7 mouse cellular contexts compared by ENCODE assay signal in genomic region chr3:53016436-53017340, GRCm38 (mm10). TPM values are rescaled to one million over a fixed set of nuclear protein-coding genes. Genes with fewer than 3 reads are reported as not detected.
A peak's percentile ranks its signal among the peaks of the same experiment; 100 is the strongest.
DNase-seq lines count a peak whose midpoint lies in the region; ATAC-seq lines count a peak whose summit lies in the region.

Gene Cog6, minus strand, starts transcription at chr3:53017237.

- no peaks in the 10 kb centered on the region for H3K4me1 ChIP-seq in intestine, embryonic 16.5 days (ENCODE audit: control insufficient read depth, insufficient read depth, low read length)
- H3K4me1 ChIP-seq in midbrain, embryonic 11.5 days (ENCODE audit: control insufficient read depth, insufficient read depth, low read length) = peaks cover 5% of the 10 kb centered on the region

- no peaks in the 10 kb centered on the region for H3K9me3 ChIP-seq in intestine, embryonic 16.5 days (ENCODE audit: control insufficient read depth, low read length)
- H3K9me3 ChIP-seq in midbrain, embryonic 11.5 days (ENCODE audit: control insufficient read depth, low read length) = no peaks in the 10 kb centered on the region

- DNase-seq in adrenal gland, adult 2 months = peak; percentile 92
- peak; percentile 74 for DNase-seq in embryo, embryonic 11.5 days (ENCODE audit: low read depth, low spot score)
- peak; percentile 63 to 78 for DNase-seq in gastrocnemius, postnatal 4 days (ENCODE audit: low spot score in 2 of 2)
- DNase-seq in left cerebral cortex, postnatal 36 days (ENCODE audit: low spot score in 2 of 2) = peak; percentile 81 to 84
- peak; percentile 100 for DNase-seq in midbrain, embryonic 11.5 days (ENCODE audit: low spot score, missing footprints)
- peak; percentile 95 for DNase-seq in skeletal muscle tissue, adult 2 months (ENCODE audit: low read depth, low spot score)

- peak within 1 kb of the TSS; percentile 79 for H3K4me2 ChIP-seq in intestine, embryonic 16.5 days (ENCODE audit: low read depth, low read length)
- peak within 1 kb of the TSS; percentile 81 for H3K4me2 ChIP-seq in midbrain, embryonic 11.5 days

- ATAC-seq in intestine, embryonic 16.5 days = peak; percentile 96
- ATAC-seq in midbrain, embryonic 11.5 days (ENCODE audit: low FRiP score) = peak; percentile 94

- WGBS in intestine, embryonic 16.5 days = 4% methylated on average over 53 of the region's 53 CpGs
- 7% methylated on average over 53 of the region's 53 CpGs for WGBS in midbrain, embryonic 11.5 days

- no peak within 1 kb of the TSS; the same call in 1 of the 2 replicates for H3K27ac ChIP-seq in intestine, embryonic 16.5 days (ENCODE audit: low read length)
- no peak within 1 kb of the TSS for H3K27ac ChIP-seq in midbrain, embryonic 11.5 days (ENCODE audit: low read depth, low read length)

- H3K36me3 ChIP-seq in intestine, embryonic 16.5 days (ENCODE audit: control insufficient read depth, insufficient read depth, low read length) = peaks cover 5% of the 10 kb centered on the region; the same call in 1 of the 2 replicates
- H3K36me3 ChIP-seq in midbrain, embryonic 11.5 days (ENCODE audit: control insufficient read depth, insufficient read depth, low read length) = no peaks in the 10 kb centered on the region

- peak within 1 kb of the TSS; percentile 73 for H3K9ac ChIP-seq in intestine, embryonic 16.5 days (ENCODE audit: low read depth, low read length)
- H3K9ac ChIP-seq in midbrain, embryonic 11.5 days (ENCODE audit: low read length) = peak within 1 kb of the TSS; percentile 83

- intact Hi-C loops in left cerebral cortex, postnatal 36 days (cut with DNase I) = no loop called here

- H3K4me3 ChIP-seq in intestine, embryonic 16.5 days (ENCODE audit: low read length) = peak within 1 kb of the TSS; percentile 82
- H3K4me3 ChIP-seq in midbrain, embryonic 11.5 days (ENCODE audit: low read depth, low read length) = peak within 1 kb of the TSS; percentile 83

- no peaks in the 10 kb centered on the region for H3K27me3 ChIP-seq in intestine, embryonic 16.5 days (replicated peaks; ENCODE audit: control insufficient read depth, insufficient read depth, low read length)
- H3K27me3 ChIP-seq in midbrain, embryonic 11.5 days (ENCODE audit: control insufficient read depth, insufficient read depth, low read length) = no peaks in the 10 kb centered on the region

RNA-seq across cellular contexts. Expression of gene Cog6, which starts in this region (rescaled TPM):
- total RNA-seq in adrenal gland, adult 2 months (2021) = 10 to 100 TPM; 31.2 to 31.9 TPM
- 7.1 and 9.2 TPM in 2 replicates for polyA plus RNA-seq in adrenal gland, adult 2 months (2012; rRNA removed)
- total RNA-seq in gastrocnemius, postnatal 4 days (2021) = 10 to 100 TPM; 29.9 to 33.6 TPM
- 37.5 and 40.4 TPM in 2 replicates for polyA plus RNA-seq in intestine, embryonic 16.5 days (2015; fragmentation: Nextera tagmentation; extraction: Ambion mirVana)
- total RNA-seq in left cerebral cortex, postnatal 36 days (2021) = 10 to 100 TPM; 35.7 to 43.9 TPM
- 50.7 and 58.1 TPM in 2 replicates for polyA plus RNA-seq in midbrain, embryonic 11.5 days (2014; fragmentation: Nextera tagmentation; extraction: Ambion mirVana)
